ENCODE assay signal across 32 mouse cellular contexts in genomic region chr7:28799994-28800393, GRCm38 (mm10). TPM values are rescaled to one million over a fixed set of nuclear protein-coding genes. Genes with fewer than 3 reads are reported as not detected.
DNase-seq lines count a peak whose midpoint lies in the region; ATAC-seq and TF ChIP-seq lines count a peak whose summit lies in the region.
"Had no signal": no experiment of that assay in that cellular context is flagged by ENCODE, and none has a peak within 500 bp of the region (broad histone marks: within the 10 kb centered on the region; RNA-seq: fewer than 3 reads in every experiment).

No protein-coding gene starts in this region.

- H3K27ac ChIP-seq in thymus, adult 2 months (ENCODE audit: control insufficient read depth, insufficient read depth, low read length), result peak overlapping the region; percentile 88
- no peak overlapping the region for H3K27ac ChIP-seq in CH12.LX (ENCODE audit: insufficient read depth, low read depth)
- no peak overlapping the region for H3K27ac ChIP-seq in midbrain, embryonic 13.5 days
- H3K27ac ChIP-seq: embryonic facial prominence, embryonic 10.5 days; forebrain, embryonic 12.5 days; heart, embryonic 10.5 days; heart, embryonic 15.5 days; hindbrain, postnatal 0 days; limb, embryonic 10.5 days; liver, embryonic 13.5 days; neural tube, embryonic 12.5 days had no signal

- no peak for TF ChIP-seq EP300 in CH12.LX (IDR thresholded peaks at IDR 0.05; ENCODE audit: low read length)

- H3K4me2 ChIP-seq in CH12.LX (ENCODE audit: insufficient read depth, low read depth, poor library complexity, severe bottlenecking), result no peak overlapping the region
- H3K4me2 ChIP-seq in midbrain, embryonic 13.5 days (replicated peaks), result no peak overlapping the region
- H3K4me2 ChIP-seq: embryonic facial prominence, embryonic 15.5 days; forebrain, embryonic 12.5 days; heart, embryonic 15.5 days; limb, embryonic 15.5 days; liver, embryonic 13.5 days; neural tube, embryonic 12.5 days had no signal

- H3K36me3 ChIP-seq in thymus, adult 2 months (ENCODE audit: control insufficient read depth, insufficient read depth, low read length), result peaks cover 9% of the 10 kb centered on the region
- H3K36me3 ChIP-seq in CH12.LX (replicated peaks in 1 of 2; ENCODE audit: control insufficient read depth in 1 of 2, insufficient read depth in 1 of 2, low read length in 1 of 2), result peaks cover 21 to 32% of the 10 kb centered on the region in 2 experiments
- H3K36me3 ChIP-seq in midbrain, embryonic 13.5 days, result no peaks in the 10 kb centered on the region
- H3K36me3 ChIP-seq: embryonic facial prominence, embryonic 10.5 days; embryonic facial prominence, embryonic 15.5 days; forebrain, embryonic 12.5 days; heart, embryonic 10.5 days; heart, embryonic 15.5 days; limb, embryonic 10.5 days; limb, embryonic 15.5 days; neural tube, embryonic 12.5 days had no signal

- no peaks in the 10 kb centered on the region for H3K9me3 ChIP-seq in CH12.LX (replicated peaks; ENCODE audit: low read length)
- no peaks in the 10 kb centered on the region for H3K9me3 ChIP-seq in midbrain, embryonic 13.5 days
- H3K9me3 ChIP-seq: embryonic facial prominence, embryonic 10.5 days; embryonic facial prominence, embryonic 15.5 days; forebrain, embryonic 12.5 days; heart, embryonic 10.5 days; heart, embryonic 15.5 days; limb, embryonic 10.5 days; limb, embryonic 15.5 days; liver, embryonic 13.5 days; neural tube, embryonic 12.5 days had no signal

- no peaks in the 10 kb centered on the region for H3K27me3 ChIP-seq in thymus, adult 2 months (ENCODE audit: control insufficient read depth, insufficient read depth, low read length)
- H3K27me3 ChIP-seq in CH12.LX (replicated peaks), result no peaks in the 10 kb centered on the region
- H3K27me3 ChIP-seq in midbrain, embryonic 13.5 days, result 0 out of 2 replicates have a peak, but pooled peaks cover 8% of the 10 kb centered on the region
- H3K27me3 ChIP-seq: embryonic facial prominence, embryonic 15.5 days; forebrain, embryonic 12.5 days; heart, embryonic 15.5 days; limb, embryonic 15.5 days; liver, embryonic 13.5 days; neural tube, embryonic 12.5 days; Patski had no signal

- in situ Hi-C loops in CH12.LX (cut with MboI; ENCODE audit: low pct_ligation_motif_present, low pct_unique_long_range_greater_than_20kb, low sequenced_read_pairs), result loop anchor here (5.0 to 25.0 kb wide), 2 partner anchors 67 to 237 kb away; no protein-coding TSS in a partner anchor

- no peak overlapping the region for H3K4me3 ChIP-seq in thymus, adult 2 months (ENCODE audit: control insufficient read depth, insufficient read depth, low read length)
- H3K4me3 ChIP-seq in CH12.LX (replicated peaks in 1 of 3; ENCODE audit: low read depth in 2 of 3, low read length in 2 of 3, poor library complexity in 1 of 3), result no peak overlapping the region
- no peak overlapping the region for H3K4me3 ChIP-seq in midbrain, embryonic 13.5 days (replicated peaks)
- H3K4me3 ChIP-seq: embryonic facial prominence, embryonic 10.5 days; embryonic facial prominence, embryonic 15.5 days; forebrain, embryonic 12.5 days; heart, embryonic 10.5 days; heart, embryonic 15.5 days; limb, embryonic 10.5 days; limb, embryonic 15.5 days; liver, embryonic 13.5 days; neural tube, embryonic 12.5 days had no signal

- no peak overlapping the region for H3K9ac ChIP-seq in CH12.LX (ENCODE audit: insufficient read depth, low read depth)
- H3K9ac ChIP-seq in midbrain, embryonic 13.5 days (replicated peaks), result no peak overlapping the region
- H3K9ac ChIP-seq: embryonic facial prominence, embryonic 15.5 days; forebrain, embryonic 12.5 days; forebrain, postnatal 0 days; heart, embryonic 15.5 days; limb, embryonic 15.5 days; liver, embryonic 13.5 days; neural tube, embryonic 12.5 days had no signal

- ATAC-seq in midbrain, embryonic 13.5 days, result no peak
- ATAC-seq: forebrain, postnatal 0 days; hindbrain, postnatal 0 days; intestine, postnatal 0 days; midbrain, embryonic 16.5 days; Patski had no signal

- peaks cover 42% of the 10 kb centered on the region for H3K4me1 ChIP-seq in thymus, adult 2 months (replicated peaks; ENCODE audit: control insufficient read depth, insufficient read depth, low read length)
- H3K4me1 ChIP-seq in CH12.LX (ENCODE audit: control insufficient read depth in 1 of 2, insufficient read depth in 2 of 2), result peaks cover 14 to 42% of the 10 kb centered on the region in 2 experiments
- peaks cover 18% of the 10 kb centered on the region for H3K4me1 ChIP-seq in midbrain, embryonic 13.5 days (replicated peaks)

- dilution Hi-C loops in CH12.LX (cut with MboI; ENCODE audit: extremely low pct_ligation_motif_present, extremely low pct_unique_long_range_greater_than_20kb, low sequenced_read_pairs), result no loop called here

- WGBS in thymus, adult 2 months, result 15% methylated on average over 9 of the region's 9 CpGs
- 95% methylated on average over 9 of the region's 9 CpGs for WGBS in midbrain, embryonic 13.5 days

- DNase-seq in thymus, adult 2 months, result peak; percentile 43
- DNase-seq in thymus, adult 18-20 months, result no peak
- no peak for DNase-seq in CH12.LX (ENCODE audit: extremely low read depth)
- peak; percentile 87 for DNase-seq in naive thymus-derived CD4-positive, alpha-beta T cell, adult 2 months (ENCODE audit: low read depth)
- no peak for DNase-seq in layer of hippocampus, postnatal 36 days
- no peak for DNase-seq in ovary, adult 18-20 months (ENCODE audit: low spot score)
- DNase-seq: adrenal gland, adult 2 months; adrenal gland, postnatal 36 days; cerebellum, adult 2 months; cerebellum, postnatal 14 days; forebrain, postnatal 0 days; gastrocnemius, postnatal 10 days; heart, adult 11 months; kidney, adult 9 months; kidney, postnatal 10 days; liver, embryonic 13.5 days; lung, adult 18-20 months; lung, postnatal 14 days; right cerebral cortex, postnatal 4 days had no signal

- peaks cover 12% of the 10 kb centered on the region for H3K79me2 ChIP-seq in CH12.LX (replicated peaks; ENCODE audit: control insufficient read depth, extremely low read depth, insufficient read depth, poor library complexity, severe bottlenecking)

- no peak for TF ChIP-seq CTCF in thymus, adult 2 months (IDR thresholded peaks at IDR 0.05; ENCODE audit: borderline replicate concordance, control insufficient read depth, extremely low read depth, insufficient read depth, low read length, poor library complexity)
- TF ChIP-seq CTCF in CH12.LX (conservative IDR thresholded peaks at IDR 0.05 in 1 of 2, IDR thresholded peaks at IDR 0.05 in 1 of 2; ENCODE audit: low read depth in 2 of 2, low read length in 2 of 2), result no peak

- TF ChIP-seq RAD21 in CH12.LX (IDR thresholded peaks at IDR 0.05; ENCODE audit: low read depth, low read length), result no peak

- TF ChIP-seq POLR2A in thymus, adult 2 months (IDR thresholded peaks at IDR 0.05; ENCODE audit: control insufficient read depth, extremely low read depth, insufficient read depth, low read length, poor library complexity), result no peak
- no peak for TF ChIP-seq POLR2A in CH12.LX (IDR thresholded peaks at IDR 0.05; ENCODE audit: low read depth, low read length)

TF ChIP-seq in CH12.LX, 34 proteins besides CTCF, POLR2A, EP300 and RAD21:
- TF ChIP-seq TBP (conservative IDR thresholded peaks at IDR 0.05; ENCODE audit: low read depth, low read length) (no peak), POLR2AphosphoS2 (IDR thresholded peaks at IDR 0.05; ENCODE audit: low read depth, low read length) (0 out of 2 replicates have a peak, but pooled peaks have one; percentile 20)

RNA-seq across cellular contexts. Expression of gene Hnrnpl, which starts 8.3 kb away (rescaled TPM):
- 562 and 568 TPM in 2 replicates for polyA plus RNA-seq in thymus, adult 2 months (2012; rRNA removed)
- total RNA-seq in CH12.LX (2012; rRNA removed) (296 and 342 TPM in 2 replicates), CH12.LX (2014; rRNA removed) (365 and 371 TPM in 2 replicates)
- 640 and 645 TPM in 2 replicates for polyA plus RNA-seq in CH12.LX (2012; ENCODE audit: insufficient read length, low read depth)
- polyA plus RNA-seq in midbrain, embryonic 13.5 days (2015; fragmentation: Nextera tagmentation; extraction: Ambion mirVana), result 238 and 239 TPM in 2 replicates
- 100 to 1,000 TPM; 417 to 431 TPM for total RNA-seq in layer of hippocampus, postnatal 36 days (2021)

RNA-seq across cellular contexts. Expression of gene Rinl, which starts 11.2 kb away (rescaled TPM):
- polyA plus RNA-seq in thymus, adult 2 months (2012; rRNA removed), result 91.9 and 93.7 TPM in 2 replicates
- total RNA-seq in CH12.LX (2012; rRNA removed) (60.9 and 65.5 TPM in 2 replicates), CH12.LX (2014; rRNA removed) (41.5 and 46.1 TPM in 2 replicates)
- polyA plus RNA-seq in CH12.LX (2012; ENCODE audit: insufficient read length, low read depth), result 60.6 and 61.8 TPM in 2 replicates
- 1.9 and 2.3 TPM in 2 replicates for polyA plus RNA-seq in midbrain, embryonic 13.5 days (2015; fragmentation: Nextera tagmentation; extraction: Ambion mirVana)
- 1 to 10 TPM; 2.5 TPM for total RNA-seq in layer of hippocampus, postnatal 36 days (2021)

RNA-seq across cellular contexts. Expression of gene Ech1, which starts 25.0 kb away (rescaled TPM):
- 287 and 359 TPM in 2 replicates for polyA plus RNA-seq in thymus, adult 2 months (2012; rRNA removed)
- total RNA-seq in CH12.LX (2012; rRNA removed) (103 and 124 TPM in 2 replicates), CH12.LX (2014; rRNA removed) (119 and 121 TPM in 2 replicates)
- 65.1 and 67.6 TPM in 2 replicates for polyA plus RNA-seq in CH12.LX (2012; ENCODE audit: insufficient read length, low read depth)
- polyA plus RNA-seq in midbrain, embryonic 13.5 days (2015; fragmentation: Nextera tagmentation; extraction: Ambion mirVana), result 69.4 and 71.6 TPM in 2 replicates
- total RNA-seq in layer of hippocampus, postnatal 36 days (2021), result 10 to 100 TPM; 60.8 to 61.8 TPM

RNA-seq across cellular contexts. Expression of gene Nfkbib, which starts 32.7 kb away (rescaled TPM):
- 75.5 and 78.8 TPM in 2 replicates for polyA plus RNA-seq in thymus, adult 2 months (2012; rRNA removed)
- total RNA-seq in CH12.LX (2012; rRNA removed) (59.3 and 62.8 TPM in 2 replicates), CH12.LX (2014; rRNA removed) (24.6 and 30.5 TPM in 2 replicates)
- 97.5 and 101 TPM in 2 replicates for polyA plus RNA-seq in CH12.LX (2012; ENCODE audit: insufficient read length, low read depth)
- 52.7 and 56.7 TPM in 2 replicates for polyA plus RNA-seq in midbrain, embryonic 13.5 days (2015; fragmentation: Nextera tagmentation; extraction: Ambion mirVana)
- total RNA-seq in layer of hippocampus, postnatal 36 days (2021), result 10 to 100 TPM; 25.3 to 29.2 TPM

RNA-seq across cellular contexts. Expression of gene Sirt2, which starts 33.5 kb away (rescaled TPM):
- polyA plus RNA-seq in thymus, adult 2 months (2012; rRNA removed), result 101 and 104 TPM in 2 replicates
- total RNA-seq in CH12.LX (2012; rRNA removed), result 66.2 and 68.3 TPM in 2 replicates
- 36.0 and 40.9 TPM in 2 replicates for total RNA-seq in CH12.LX (2014; rRNA removed)
- polyA plus RNA-seq in CH12.LX (2012; ENCODE audit: insufficient read length, low read depth), result 124 and 128 TPM in 2 replicates
- polyA plus RNA-seq in midbrain, embryonic 13.5 days (2015; fragmentation: Nextera tagmentation; extraction: Ambion mirVana), result 102 and 108 TPM in 2 replicates
- 100 to 1,000 TPM; 156 to 162 TPM for total RNA-seq in layer of hippocampus, postnatal 36 days (2021)

Comparison
In these comparisons a context has a peak if more than half of its experiments do, and no peak if none do; other contexts are left out.
1. DNase-seq: peak in thymus, adult 2 months (single experiment) and naive thymus-derived CD4-positive, alpha-beta T cell, adult 2 months (single experiment); none in thymus, adult 18-20 months (0 of 2), CH12.LX (single experiment), layer of hippocampus, postnatal 36 days (0 of 2) and ovary, adult 18-20 months (single experiment).
2. RNA of gene Rinl, which starts 11.2 kb away (polyA plus RNA-seq): 91.9 to 93.7 TPM in thymus, adult 2 months and 60.6 to 61.8 TPM in CH12.LX; 1.9 to 2.3 TPM in midbrain, embryonic 13.5 days; every median in the first group is over 10 times any median in the second.